Mouse (Mus musculus) kidney, embryonic 15.5 days (tissue): ENCODE measurements at regions not wholly inside any gene's neighbourhood (a gene's known extent, or its start where the extent isn't known, plus 50 kb on each side); places are given as distances from the start of the nearest gene placed in this dataset.

Experiments used
- ATAC-seq: fragments of 200-750 bp; cut with Nextera tagmentation; replicated peaks from 2 replicates; pipeline ENCODE4 v1.8.0; 2017; ENCODE audit warnings: moderate TSS enrichment; ENCODE audit not compliant: low FRiP score
- H3K27ac ChIP-seq: fragments of 300-500 bp; sonication (generic); 2 replicates; pipeline ENCODE4 v1.5.1; 2015; ENCODE audit warnings: mild to moderate bottlenecking, inconsistent platforms
- H3K27me3 ChIP-seq: fragments of 300-500 bp; sonication (generic); 2 replicates; pipeline ENCODE4 v1.6.1; 2015; ENCODE audit warnings: inconsistent platforms
- H3K36me3 ChIP-seq: fragments of 300-500 bp; sonication (generic); 2 replicates; pipeline ENCODE4 v1.6.1; 2015; ENCODE audit warnings: inconsistent platforms
- H3K4me1 ChIP-seq: fragments of 300-500 bp; sonication (generic); 2 replicates; pipeline ENCODE4 v1.6.1; 2015; ENCODE audit warnings: inconsistent platforms
- H3K4me2 ChIP-seq: fragments of 300-500 bp; sonication (generic); 2 replicates; pipeline ENCODE4 v1.6.1; 2015; ENCODE audit warnings: moderate library complexity, mild to moderate bottlenecking, inconsistent platforms
- H3K4me3 ChIP-seq: fragments of 300-500 bp; sonication (generic); replicated peaks from 2 replicates; pipeline ENCODE4 v1.5.1; 2015; ENCODE audit warnings: mild to moderate bottlenecking, inconsistent platforms
- H3K9ac ChIP-seq: fragments of 300-500 bp; sonication (generic); 2 replicates; pipeline ENCODE4 v1.6.1; 2015; ENCODE audit warnings: mild to moderate bottlenecking, inconsistent platforms
- H3K9me3 ChIP-seq: fragments of 300-500 bp; sonication (generic); replicated peaks from 2 replicates; pipeline ENCODE4 v1.6.1; 2016; ENCODE audit warnings: inconsistent platforms
- WGBS: fragments of 180-500 bp; shearing (Covaris S2); methylation state at CpG from one replicate; pipeline ENCODE4 v1.1.7; 2015; ENCODE audit warnings: mixed read lengths; 5-methylcytosine and 5-hydroxymethylcytosine counted together

DNA sequence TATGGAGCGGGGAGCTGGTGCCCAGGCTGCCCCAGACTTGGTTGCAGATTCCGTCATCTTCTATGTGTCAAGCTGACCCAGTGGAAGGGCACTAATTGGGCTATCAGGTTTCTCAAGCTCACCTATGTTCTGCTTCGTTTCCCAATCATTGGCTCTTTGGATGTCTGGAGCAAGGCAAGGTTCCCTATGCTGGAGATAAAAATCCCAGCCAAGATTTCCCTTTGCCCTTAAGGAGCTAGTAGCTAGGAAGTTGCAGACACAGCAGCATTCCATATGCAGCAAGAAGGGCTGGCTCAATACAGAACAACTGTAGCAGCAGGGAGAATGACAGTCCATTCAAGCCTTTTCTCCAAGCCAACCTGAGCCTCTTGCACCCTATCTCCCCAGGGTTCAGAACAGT is 159.2 kb upstream of the Zfp706 start:
- H3K27me3 ChIP-seq: 0 out of 2 replicates have a peak, but pooled peaks cover 5% of the 10 kb centered on the region
- peaks cover 40% of the 10 kb centered on the region for H3K4me1 ChIP-seq
- no peak for ATAC-seq
- H3K4me2 ChIP-seq: peak overlapping the region; percentile 44; the same call in 1 of the 2 replicates
- no peaks in the 10 kb centered on the region for H3K9me3 ChIP-seq
- H3K27ac ChIP-seq: 0 out of 2 replicates have a peak overlapping the region, but pooled peaks have one; percentile 34
- no peak overlapping the region for H3K4me3 ChIP-seq
- no peak overlapping the region for H3K9ac ChIP-seq
- WGBS: 50% methylated on average over 3 of the region's 3 CpGs
- H3K36me3 ChIP-seq: no peaks in the 10 kb centered on the region

DNA sequence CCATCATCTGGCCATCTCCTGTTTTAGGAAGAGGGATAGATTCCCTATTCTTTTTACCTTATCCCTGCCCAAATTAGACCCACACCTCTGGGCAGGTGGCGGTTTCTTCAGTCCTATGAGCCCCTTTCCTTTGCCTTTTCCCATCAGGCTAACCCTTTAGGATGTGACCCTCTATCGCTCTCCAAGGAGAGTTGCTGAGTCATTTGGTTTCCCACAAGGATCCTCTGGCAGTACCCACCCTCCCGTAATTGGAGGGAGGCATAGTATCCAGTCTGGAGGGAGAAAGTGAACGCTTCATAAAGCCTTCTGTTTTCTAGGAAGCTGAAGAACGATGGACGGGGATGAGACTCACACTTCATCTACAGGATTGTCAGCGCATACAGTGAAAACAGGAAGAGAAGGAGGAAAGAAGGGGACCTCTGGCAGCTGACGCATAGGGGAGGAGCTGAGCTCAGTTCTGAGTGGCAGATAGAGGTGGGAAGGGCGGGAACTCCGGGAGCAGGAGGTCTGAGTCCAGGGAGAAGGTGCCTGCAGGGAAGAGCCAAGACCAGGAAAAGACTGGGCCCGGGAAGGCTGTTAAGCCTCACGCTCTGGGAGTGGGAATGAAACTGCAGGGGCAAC is 158.4 kb upstream of the Zfp706 start:
- Histone ChIP-seq H3K27me3 (0 out of 2 replicates have a peak, but pooled peaks cover 5% of the 10 kb centered on the region), H3K4me2 (peak overlapping the region; percentile 44), H3K36me3 (no peaks in the 10 kb centered on the region), H3K4me3 (0 out of 2 replicates have a peak overlapping the region, but pooled peaks have one; percentile 0), H3K4me1 (peaks cover 40% of the 10 kb centered on the region), H3K9me3 (no peaks in the 10 kb centered on the region), H3K27ac (peak overlapping the region; percentile 34; the same call in 1 of the 2 replicates), H3K9ac (no peak overlapping the region)
- WGBS: 12% methylated on average over 12 of the region's 12 CpGs
- peak; percentile 47 for ATAC-seq

DNA sequence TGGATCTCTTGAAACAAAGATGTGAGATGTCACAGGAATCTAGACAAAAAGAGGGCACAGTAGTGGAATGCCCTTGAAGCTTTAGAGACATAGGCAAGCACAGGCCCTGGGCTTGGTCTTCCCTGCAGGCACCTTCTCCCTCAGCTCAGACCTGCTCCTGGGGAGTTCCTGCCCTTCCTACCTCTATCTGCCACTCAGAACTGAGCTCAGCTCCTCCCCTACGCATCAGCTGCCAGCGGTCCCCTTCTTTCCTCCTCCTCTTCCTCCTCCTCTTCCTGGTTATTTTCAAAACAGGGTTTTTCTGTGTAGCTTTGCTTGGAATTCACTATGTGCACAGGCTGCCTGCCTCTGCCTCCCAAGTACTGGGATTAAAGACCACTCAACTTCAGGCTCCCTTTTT is 157.6 kb upstream of the Zfp706 start:
- 43% methylated on average over 2 of the region's 2 CpGs for WGBS
- Histone ChIP-seq H3K27ac (peak overlapping the region; percentile 84), H3K27me3 (0 out of 2 replicates have a peak, but pooled peaks cover 5% of the 10 kb centered on the region), H3K4me2 (no peak overlapping the region), H3K4me3 (no peak overlapping the region), H3K9me3 (no peaks in the 10 kb centered on the region), H3K36me3 (no peaks in the 10 kb centered on the region), H3K9ac (no peak overlapping the region), H3K4me1 (peaks cover 40% of the 10 kb centered on the region)
- ATAC-seq: no peak

DNA sequence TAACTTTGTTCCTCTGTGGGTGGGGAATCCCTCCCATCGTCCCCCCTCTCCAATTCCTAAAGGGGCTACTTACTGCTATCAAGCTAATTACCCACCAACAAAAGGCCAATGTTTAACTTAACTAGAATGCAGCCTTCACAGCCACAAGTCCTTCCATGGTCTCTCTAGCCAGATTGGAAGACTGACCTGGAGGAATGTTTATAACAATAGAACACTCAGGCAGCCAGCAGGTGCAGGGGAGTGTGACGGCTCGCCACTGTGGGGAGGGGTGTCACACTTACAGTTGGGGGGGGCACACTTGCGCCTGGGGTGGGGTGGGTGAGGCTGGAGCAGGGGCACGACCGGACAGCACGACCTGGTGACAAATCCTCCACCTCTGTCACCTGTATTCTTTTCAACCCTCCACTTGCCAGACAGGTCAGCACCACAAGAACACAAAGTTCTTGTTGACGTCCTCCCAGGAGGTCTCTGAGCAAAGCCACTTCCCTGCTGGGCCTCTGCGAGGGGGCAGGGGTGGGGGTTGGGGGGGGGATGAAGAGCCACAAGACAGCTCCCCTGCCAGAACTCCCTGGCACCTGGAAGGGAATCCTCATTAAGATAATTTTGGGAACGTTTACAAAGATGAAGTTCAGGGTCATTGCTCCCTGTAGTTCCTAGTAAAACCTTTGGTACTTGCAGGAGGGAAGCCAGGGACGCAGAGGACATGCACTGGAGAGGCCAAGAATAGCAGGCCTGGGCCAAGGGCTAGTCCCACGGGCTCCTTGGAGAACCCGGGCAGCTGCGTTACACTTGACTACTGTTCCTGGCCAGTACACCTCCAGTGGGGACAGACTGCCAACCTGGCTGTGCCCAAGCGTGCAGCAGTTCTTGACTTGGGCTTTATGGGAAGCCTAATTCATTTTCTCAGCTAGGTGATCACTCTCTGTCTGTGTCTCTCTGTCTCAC is 156.9 kb upstream of the Zfp706 start:
- H3K36me3 ChIP-seq: no peaks in the 10 kb centered on the region
- no peak overlapping the region for H3K4me3 ChIP-seq
- no peak overlapping the region for H3K4me2 ChIP-seq
- ATAC-seq: peak; percentile 82
- H3K27ac ChIP-seq: peak overlapping the region; percentile 84
- 0 out of 2 replicates have a peak, but pooled peaks cover 5% of the 10 kb centered on the region for H3K27me3 ChIP-seq
- H3K9ac ChIP-seq: no peak overlapping the region
- H3K4me1 ChIP-seq: peaks cover 45% of the 10 kb centered on the region
- WGBS: 33% methylated on average over 15 of the region's 15 CpGs
- H3K9me3 ChIP-seq: no peaks in the 10 kb centered on the region

DNA sequence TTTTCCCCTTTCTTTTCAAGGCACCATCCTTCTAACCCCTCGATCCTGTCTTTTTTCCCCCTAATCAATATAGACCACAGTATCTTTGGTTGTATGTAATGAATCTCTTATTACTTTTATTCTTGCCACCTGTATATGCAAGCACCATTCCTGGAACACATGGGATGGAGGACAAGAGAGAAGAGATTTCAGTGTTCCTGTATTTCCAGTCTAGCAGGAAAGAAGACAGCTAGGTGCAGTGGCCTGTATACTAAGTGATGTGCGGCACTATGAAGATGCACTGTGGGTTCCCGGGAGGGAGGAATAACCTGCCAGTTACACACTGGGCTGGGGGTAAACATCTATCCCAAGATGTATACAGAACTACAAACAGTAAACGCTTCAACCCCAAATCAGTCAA is 152.4 kb upstream of the Zfp706 start:
- 75% methylated on average over 4 of the region's 4 CpGs for WGBS
- no peak for ATAC-seq
- no peaks in the 10 kb centered on the region for H3K9me3 ChIP-seq
- no peaks in the 10 kb centered on the region for H3K27me3 ChIP-seq
- H3K4me2 ChIP-seq: no peak overlapping the region
- H3K4me1 ChIP-seq: peaks cover 38% of the 10 kb centered on the region
- H3K27ac ChIP-seq: no peak overlapping the region
- H3K9ac ChIP-seq: no peak overlapping the region
- no peaks in the 10 kb centered on the region for H3K36me3 ChIP-seq
- no peak overlapping the region for H3K4me3 ChIP-seq

DNA sequence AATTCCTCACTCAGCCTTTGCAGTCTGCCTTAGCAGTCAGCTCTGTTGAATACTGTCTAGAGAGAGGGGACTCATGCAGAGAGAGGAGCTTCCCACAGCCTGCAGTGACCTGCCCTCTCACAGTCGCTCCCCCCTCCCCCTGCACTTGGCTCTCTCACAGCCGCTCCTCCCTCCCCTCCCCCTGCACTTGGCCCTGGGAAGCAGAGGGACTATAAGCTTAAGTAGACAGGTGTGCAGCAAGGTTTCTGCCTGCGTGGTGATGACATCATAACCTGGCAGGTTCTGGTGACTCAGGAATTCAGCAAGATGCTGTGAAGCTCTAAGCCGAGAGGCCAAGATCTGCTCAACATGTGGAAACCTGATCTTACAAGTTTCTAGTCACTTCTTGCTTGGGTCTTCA is 151.8 kb upstream of the Zfp706 start:
- Histone ChIP-seq H3K4me2 (no peak overlapping the region), H3K9me3 (no peaks in the 10 kb centered on the region), H3K4me1 (peaks cover 32% of the 10 kb centered on the region), H3K4me3 (no peak overlapping the region), H3K27me3 (no peaks in the 10 kb centered on the region), H3K9ac (no peak overlapping the region), H3K36me3 (no peaks in the 10 kb centered on the region), H3K27ac (peak overlapping the region; percentile 60)
- WGBS: 4% methylated on average over 4 of the region's 4 CpGs
- ATAC-seq: peak; percentile 84

DNA sequence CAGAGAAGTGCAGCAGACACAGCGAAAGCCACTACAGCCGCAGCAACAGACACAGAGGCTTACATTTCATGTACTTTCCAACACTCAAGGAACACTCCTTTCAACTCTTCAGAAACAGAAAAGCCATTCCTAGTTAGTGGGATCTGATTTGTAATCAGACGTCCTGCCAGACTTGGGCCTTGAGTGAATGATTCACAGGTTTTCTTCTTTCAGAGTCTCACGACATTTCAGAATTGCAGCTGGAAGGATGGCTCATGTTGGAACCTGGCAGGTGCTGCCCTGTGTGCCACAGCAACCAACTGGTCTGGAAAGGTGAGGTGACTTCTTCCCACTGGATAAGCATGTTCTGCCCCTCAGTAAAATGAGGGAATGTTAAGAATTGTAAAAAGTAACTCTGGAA is 149.8 kb upstream of the Zfp706 start:
- Histone ChIP-seq H3K4me3 (no peak overlapping the region), H3K27me3 (no peaks in the 10 kb centered on the region), H3K4me1 (peaks cover 26% of the 10 kb centered on the region), H3K9ac (no peak overlapping the region), H3K36me3 (no peaks in the 10 kb centered on the region), H3K27ac (peak overlapping the region; percentile 83), H3K9me3 (no peaks in the 10 kb centered on the region), H3K4me2 (peak overlapping the region; percentile 23; the same call in 1 of the 2 replicates)
- WGBS: 52% methylated on average over 4 of the region's 4 CpGs
- no peak for ATAC-seq

DNA sequence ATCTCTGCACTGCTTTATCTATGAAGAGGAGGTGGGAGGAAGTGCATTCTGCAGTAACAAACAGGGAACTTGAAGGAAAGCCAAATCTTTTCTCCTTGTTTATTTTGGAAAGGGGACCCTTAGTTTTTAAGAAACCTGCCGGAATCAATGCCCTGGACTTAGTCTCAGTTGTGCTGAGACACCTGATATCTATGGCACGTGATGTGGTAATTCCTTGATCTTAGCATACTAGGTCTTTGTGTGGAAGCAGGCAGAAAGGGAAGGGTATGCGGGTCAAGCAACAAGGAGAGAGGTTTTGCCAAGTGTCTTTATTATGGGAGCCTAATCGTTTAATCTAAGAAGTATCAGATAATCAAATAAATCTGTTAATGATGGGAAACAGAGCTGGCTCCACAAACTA is 147.4 kb upstream of the Zfp706 start:
- Histone ChIP-seq H3K9me3 (no peaks in the 10 kb centered on the region), H3K4me3 (no peak overlapping the region), H3K27me3 (no peaks in the 10 kb centered on the region), H3K9ac (no peak overlapping the region), H3K27ac (no peak overlapping the region), H3K4me1 (peaks cover 24% of the 10 kb centered on the region), H3K36me3 (no peaks in the 10 kb centered on the region), H3K4me2 (no peak overlapping the region)
- 84% methylated on average over 4 of the region's 4 CpGs for WGBS
- no peak for ATAC-seq

DNA sequence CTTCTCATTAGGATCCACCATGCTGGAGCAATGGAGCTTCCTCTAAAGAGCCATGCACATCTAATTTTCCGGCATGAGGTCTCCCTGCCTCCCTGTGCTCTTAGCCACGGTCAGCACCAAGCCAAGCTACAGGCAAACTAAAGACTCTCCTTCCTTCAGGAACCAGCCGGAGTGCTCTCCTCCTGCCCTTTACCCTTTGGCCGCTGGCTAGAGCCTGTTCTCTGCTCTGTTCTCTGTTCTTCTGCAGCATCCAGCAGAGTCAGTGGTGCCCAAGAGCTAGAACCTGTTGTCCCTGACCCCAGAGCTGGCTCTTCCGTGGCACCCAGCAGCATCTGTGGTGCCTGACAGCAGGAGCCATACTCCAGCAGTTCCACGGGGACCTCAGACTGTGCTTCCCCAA is 145.6 kb upstream of the Zfp706 start:
- 82% methylated on average over 6 of the region's 6 CpGs for WGBS
- Histone ChIP-seq H3K36me3 (no peaks in the 10 kb centered on the region), H3K4me2 (no peak overlapping the region), H3K9me3 (no peaks in the 10 kb centered on the region), H3K27me3 (no peaks in the 10 kb centered on the region), H3K9ac (no peak overlapping the region), H3K4me1 (peaks cover 9% of the 10 kb centered on the region; the same call in 1 of the 2 replicates), H3K27ac (no peak overlapping the region), H3K4me3 (no peak overlapping the region)
- ATAC-seq: no peak

DNA sequence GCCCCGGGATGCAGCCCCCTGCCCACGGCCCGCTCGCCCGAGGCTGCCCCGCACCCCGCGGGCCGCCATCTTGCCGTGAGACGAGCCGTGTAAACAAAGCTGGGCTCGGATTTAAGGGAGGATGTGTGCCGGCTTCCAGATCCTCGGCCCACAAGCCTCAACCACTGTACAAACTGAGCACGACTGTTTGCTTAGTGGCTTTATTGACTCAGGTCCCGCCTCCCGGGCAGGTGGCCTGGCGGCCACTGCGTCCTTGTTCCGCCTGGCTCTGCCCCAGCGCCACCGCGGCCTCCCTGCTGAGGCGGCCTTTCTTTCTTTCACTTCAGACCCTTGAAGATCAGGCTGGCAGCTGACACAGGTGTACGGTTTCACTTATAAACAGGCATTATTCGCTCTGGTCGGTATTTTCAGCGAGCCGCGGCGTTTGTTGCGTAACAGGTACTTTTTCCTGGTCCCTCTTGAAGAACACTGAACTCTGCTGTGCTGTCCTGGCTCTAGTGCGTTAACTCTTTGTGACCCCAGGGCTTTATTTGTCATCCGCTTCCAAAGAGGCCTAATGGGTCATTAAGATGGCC is 128.1 kb upstream of the Zfp706 start:
- Histone ChIP-seq H3K27me3 (no peaks in the 10 kb centered on the region), H3K9ac (peak overlapping the region; percentile 63), H3K36me3 (no peaks in the 10 kb centered on the region), H3K27ac (peak overlapping the region; percentile 90), H3K4me2 (peak overlapping the region; percentile 81), H3K9me3 (no peaks in the 10 kb centered on the region; the same call in 1 of the 2 replicates), H3K4me1 (peaks cover 22% of the 10 kb centered on the region), H3K4me3 (peak overlapping the region; percentile 58)
- 2% methylated on average over 35 of the region's 35 CpGs for WGBS
- peak; percentile 85 for ATAC-seq

DNA sequence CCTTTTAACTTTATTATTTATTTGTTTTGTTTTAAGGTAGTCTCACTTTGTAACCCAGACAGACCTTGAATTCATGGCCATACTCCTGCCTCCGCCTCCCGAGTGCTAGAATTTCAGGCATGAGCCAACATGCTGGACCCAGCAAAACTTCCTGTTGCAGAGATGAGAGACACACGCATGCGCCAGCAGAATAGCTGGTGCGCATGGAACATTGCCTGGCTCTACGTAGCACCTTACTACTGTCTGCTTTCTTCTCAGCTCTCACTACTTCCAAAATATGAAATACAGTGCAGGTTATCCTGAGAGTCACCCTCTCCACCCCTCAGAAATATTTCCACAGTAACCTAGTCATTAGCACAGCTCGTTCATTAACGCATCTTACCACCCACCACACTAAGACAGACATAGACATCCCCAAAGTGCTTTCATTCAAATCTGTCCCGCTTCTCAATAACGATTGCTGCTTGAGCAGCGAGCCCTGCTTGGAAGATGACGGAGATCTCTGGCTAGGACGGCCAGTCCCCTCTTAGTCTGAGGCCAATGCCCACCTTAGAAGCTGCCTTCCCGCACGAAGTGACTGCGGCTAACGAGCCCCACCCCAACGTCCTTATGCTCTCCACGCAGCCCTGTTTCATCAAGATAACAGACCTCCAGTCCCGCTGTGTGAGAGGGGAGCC is 127.5 kb upstream of the Zfp706 start:
- H3K9me3 ChIP-seq: no peaks in the 10 kb centered on the region; the same call in 1 of the 2 replicates
- H3K27me3 ChIP-seq: no peaks in the 10 kb centered on the region
- peak; percentile 54 for ATAC-seq
- peak overlapping the region; percentile 63 for H3K9ac ChIP-seq
- peak overlapping the region; percentile 90 for H3K27ac ChIP-seq
- H3K4me3 ChIP-seq: peak overlapping the region; percentile 58
- no peaks in the 10 kb centered on the region for H3K36me3 ChIP-seq
- 20% methylated on average over 20 of the region's 20 CpGs for WGBS
- H3K4me1 ChIP-seq: peaks cover 22% of the 10 kb centered on the region
- H3K4me2 ChIP-seq: peak overlapping the region; percentile 81
